Mouse (Mus musculus) lung, adult 2 months (tissue): ENCODE measurements around the gene Tmem150c.

ENCODE experiments used
- CTCF ChIP-seq: fragments of 200-500 bp; IDR thresholded peaks from 2 replicates; pipeline ENCODE4 v1.5.1; 2011; ENCODE audit warnings: mild to moderate bottlenecking, low read length, control low read depth; ENCODE audit not compliant: insufficient read depth
- POLR2A ChIP-seq: fragments of 200-500 bp; IDR thresholded peaks from 2 replicates; pipeline ENCODE4 v1.6.1; 2011; ENCODE audit warnings: low read depth, mild to moderate bottlenecking, control low read depth, low read length, borderline replicate concordance; ENCODE audit errors: extremely low read depth

DNA sequence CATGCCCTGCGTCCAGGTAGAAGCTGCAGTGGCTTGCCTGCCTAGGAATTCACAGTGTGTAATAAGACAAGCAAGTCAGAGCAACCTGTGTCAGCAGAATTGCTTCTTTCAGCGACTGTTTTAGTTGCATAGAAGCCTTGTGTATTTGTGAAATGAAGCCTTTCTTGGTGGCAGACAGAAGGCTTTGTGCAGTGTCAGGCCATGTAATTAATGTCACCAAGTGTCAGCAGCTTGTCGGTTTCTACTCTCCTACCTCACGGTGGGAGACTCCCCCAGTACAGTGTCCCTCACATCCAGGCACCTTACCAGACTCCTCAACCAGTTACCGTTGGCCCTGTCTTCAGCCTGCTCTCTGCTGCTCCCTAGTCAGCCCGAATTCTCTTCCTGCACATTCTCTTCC is 100.3 kb downstream of the Tmem150c start:
- no peak for TF ChIP-seq CTCF
- no peak for TF ChIP-seq POLR2A
